Mouse (Mus musculus) cortical plate, adult 2 months (tissue): ENCODE results near the gene Tdgf1.

ENCODE experiments used
- CTCF ChIP-seq: fragments of 200-500 bp; IDR thresholded peaks from 2 replicates; pipeline ENCODE4 v1.5.1; 2011; ENCODE audit warnings: mild to moderate bottlenecking, control low read depth, low read length; ENCODE audit not compliant: insufficient read depth; ENCODE audit errors: extremely low read depth
- POLR2A ChIP-seq: fragments of 200-500 bp; IDR thresholded peaks from 2 replicates; pipeline ENCODE4 v1.6.1; 2011; ENCODE audit warnings: mild to moderate bottlenecking, low read length, control low read depth; ENCODE audit not compliant: insufficient read depth; ENCODE audit errors: extremely low read depth

DNA sequence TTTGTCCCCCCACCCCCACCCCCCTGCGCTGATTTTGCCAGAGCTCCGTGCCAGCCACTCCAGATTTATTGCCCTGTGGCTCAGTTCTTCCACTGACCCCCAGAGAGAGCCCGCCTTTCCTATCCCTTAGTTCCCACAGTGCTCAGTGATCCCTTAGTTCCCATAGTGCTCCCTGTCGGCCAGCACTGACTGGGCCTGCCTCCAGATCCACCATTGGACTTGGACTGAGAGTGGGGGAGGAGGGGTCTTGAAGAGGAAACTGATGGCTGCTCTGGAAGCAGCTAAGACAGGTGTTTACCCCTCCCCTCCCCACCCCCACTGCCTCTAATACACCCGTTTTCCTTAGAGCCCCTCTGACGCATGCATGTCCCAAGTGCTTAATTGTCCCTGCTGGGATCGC lies 50.0 kb downstream of the Tdgf1 start:
- no peak for TF ChIP-seq POLR2A
- TF ChIP-seq CTCF: no peak
